Mouse (Mus musculus) olfactory bulb, adult 2 months (tissue): ENCODE results near the gene Il9.

Source experiments
- CTCF ChIP-seq: fragments of 200-500 bp; IDR thresholded peaks from 2 replicates; pipeline ENCODE4 v1.5.1; 2012; ENCODE audit warnings: low read depth, mild to moderate bottlenecking, low read length, moderate library complexity; ENCODE audit not compliant: insufficient read depth
- POLR2A ChIP-seq: fragments of 200-500 bp; IDR thresholded peaks from 2 replicates; pipeline ENCODE4 v1.6.1; 2012; ENCODE audit warnings: mild to moderate bottlenecking, low read depth, low read length, moderate library complexity; ENCODE audit not compliant: insufficient read depth

DNA sequence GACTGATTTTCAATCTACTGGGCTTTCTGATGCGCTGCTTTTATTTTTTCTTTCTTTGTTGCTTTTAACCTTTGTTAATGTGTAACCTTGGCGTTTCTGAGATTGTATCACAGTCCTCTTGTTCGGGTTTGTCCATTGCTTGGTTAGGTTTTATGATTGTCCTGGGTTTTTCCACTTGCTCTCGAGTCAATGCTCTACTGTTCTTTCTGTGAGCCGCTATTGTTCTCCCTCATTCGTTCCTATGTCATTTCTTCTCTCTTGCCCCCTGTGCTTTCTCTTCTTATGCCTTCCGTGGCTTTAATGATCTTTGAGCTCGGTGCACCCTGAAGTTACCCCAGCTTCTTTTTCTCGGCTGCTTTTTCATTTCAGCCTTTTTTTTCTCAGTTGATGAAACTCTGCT lies 24.0 kb downstream of the Il9 start:
- TF ChIP-seq CTCF (no peak), POLR2A (no peak)
